Mouse (Mus musculus) forebrain, embryonic 11.5 days (tissue): ENCODE measurements at regions not wholly inside any gene's neighbourhood (a gene's known extent, or its start where the extent isn't known, plus 50 kb on each side); places are given as distances from the start of the nearest gene placed in this dataset.

ENCODE experiments used
- ATAC-seq: fragments of 200-750 bp; cut with Nextera tagmentation; replicated peaks from 2 replicates; pipeline ENCODE4 v1.8.0; 2017; ENCODE audit warnings: moderate TSS enrichment; ENCODE audit not compliant: low FRiP score
- DNase-seq: peaks from one replicate; pipeline ENCODE4 v3.0.0-alpha.2; 2017; ENCODE audit warnings: low spot score
- H3K27ac ChIP-seq: fragments of 300-500 bp; sonication (generic); 2 replicates; pipeline ENCODE4 v1.5.1; 2014; ENCODE audit warnings: low read depth, low read length
- H3K27me3 ChIP-seq: fragments of 300-500 bp; sonication (generic); 2 replicates; pipeline ENCODE4 v1.6.1; 2014; ENCODE audit warnings: mild to moderate bottlenecking, low read length, mixed read lengths; ENCODE audit not compliant: control insufficient read depth, insufficient read depth
- H3K36me3 ChIP-seq: fragments of 300-500 bp; sonication (generic); 2 replicates; pipeline ENCODE4 v1.6.1; 2014; ENCODE audit warnings: mild to moderate bottlenecking, low read length, moderate library complexity, mixed read lengths; ENCODE audit not compliant: control insufficient read depth, insufficient read depth
- H3K4me1 ChIP-seq: fragments of 300-500 bp; sonication (generic); replicated peaks from 2 replicates; pipeline ENCODE4 v1.6.1; 2014; ENCODE audit warnings: low read length, mixed read lengths; ENCODE audit not compliant: control insufficient read depth, insufficient read depth
- H3K4me2 ChIP-seq: fragments of 300-500 bp; sonication (generic); 2 replicates; pipeline ENCODE4 v1.6.1; 2014; ENCODE audit warnings: low read depth, mild to moderate bottlenecking, low read length, moderate library complexity, mixed read lengths; ENCODE audit not compliant: severe bottlenecking
- H3K4me3 ChIP-seq: fragments of 300-500 bp; sonication (generic); 2 replicates; pipeline ENCODE4 v1.5.1; 2014; ENCODE audit warnings: low read depth, low read length
- H3K9ac ChIP-seq: fragments of 300-500 bp; sonication (generic); 2 replicates; pipeline ENCODE4 v1.6.1; 2014; ENCODE audit warnings: low read length
- H3K9me3 ChIP-seq: fragments of 300-500 bp; sonication (generic); 2 replicates; pipeline ENCODE4 v1.6.1; 2016; ENCODE audit warnings: low read length, mixed read lengths; ENCODE audit not compliant: control insufficient read depth
- WGBS: fragments of 180-500 bp; shearing (Covaris S2); extraction: QIAGEN DNeasy Blood & Tissue Kit; methylation state at CpG from one replicate; pipeline ENCODE4 v1.1.7; 2014; 5-methylcytosine and 5-hydroxymethylcytosine counted together

GRCm38 (mm10) chr1:91714266-91714665 is 87.0 kb upstream of the Twist2 start:
- H3K9ac ChIP-seq: no peak overlapping the region
- H3K4me1 ChIP-seq: no peaks in the 10 kb centered on the region
- no peak overlapping the region for H3K27ac ChIP-seq
- no peaks in the 10 kb centered on the region for H3K27me3 ChIP-seq
- H3K4me2 ChIP-seq: no peak overlapping the region
- no peak for DNase-seq
- no peak overlapping the region for H3K4me3 ChIP-seq
- no peak for ATAC-seq
- no peaks in the 10 kb centered on the region for H3K36me3 ChIP-seq
- WGBS: 85% methylated on average over 6 of the region's 6 CpGs
- H3K9me3 ChIP-seq: no peaks in the 10 kb centered on the region

GRCm38 (mm10) chr1:91715341-91715740 is 85.9 kb upstream of the Twist2 start:
- H3K4me1 ChIP-seq: no peaks in the 10 kb centered on the region

GRCm38 (mm10) chr1:91715791-91716190 is 85.5 kb upstream of the Twist2 start:
- Histone ChIP-seq H3K9ac (no peak overlapping the region), H3K9me3 (no peaks in the 10 kb centered on the region)
- WGBS: 83% methylated on average over 2 of the region's 2 CpGs

More at GRCm38 (mm10) chr1:91715341-91715740, 85.9 kb upstream of the Twist2 start:
- no peaks in the 10 kb centered on the region for H3K9me3 ChIP-seq
- H3K36me3 ChIP-seq: no peaks in the 10 kb centered on the region
- no peaks in the 10 kb centered on the region for H3K27me3 ChIP-seq
- no peak overlapping the region for H3K4me3 ChIP-seq
- H3K9ac ChIP-seq: no peak overlapping the region
- H3K4me2 ChIP-seq: no peak overlapping the region
- 83% methylated on average over 7 of the region's 7 CpGs for WGBS
- no peak overlapping the region for H3K27ac ChIP-seq
- DNase-seq: no peak
- no peak for ATAC-seq

GRCm38 (mm10) chr1:91716836-91717235 is 84.4 kb upstream of the Twist2 start:
- H3K9me3 ChIP-seq: no peaks in the 10 kb centered on the region
- H3K4me2 ChIP-seq: no peak overlapping the region
- no peak overlapping the region for H3K9ac ChIP-seq
- no peaks in the 10 kb centered on the region for H3K27me3 ChIP-seq
- WGBS: 93% methylated on average over 2 of the region's 2 CpGs
- ATAC-seq (no peak), DNase-seq (peak; percentile 32)
- no peaks in the 10 kb centered on the region for H3K36me3 ChIP-seq
- no peak overlapping the region for H3K4me3 ChIP-seq
- H3K27ac ChIP-seq: no peak overlapping the region
- no peaks in the 10 kb centered on the region for H3K4me1 ChIP-seq

More at GRCm38 (mm10) chr1:91715791-91716190, 85.5 kb upstream of the Twist2 start:
- ATAC-seq: no peak
- H3K36me3 ChIP-seq: no peaks in the 10 kb centered on the region
- no peak overlapping the region for H3K4me2 ChIP-seq
- H3K27me3 ChIP-seq: no peaks in the 10 kb centered on the region
- H3K4me1 ChIP-seq: no peaks in the 10 kb centered on the region
- no peak overlapping the region for H3K27ac ChIP-seq
- peak; percentile 35 for DNase-seq
- H3K4me3 ChIP-seq: no peak overlapping the region

- Histone ChIP-seq H3K36me3 (no peaks in the 10 kb centered on the region), H3K4me1 (no peaks in the 10 kb centered on the region), H3K9me3 (no peaks in the 10 kb centered on the region), H3K4me3 (no peak overlapping the region), H3K4me2 (no peak overlapping the region), H3K9ac (no peak overlapping the region), H3K27ac (no peak overlapping the region), H3K27me3 (no peaks in the 10 kb centered on the region)
- no peak for ATAC-seq
- WGBS: 78% methylated on average over 8 of the region's 8 CpGs
- peak; percentile 44 for DNase-seq
These were observed 83.3 kb upstream of the Twist2 start for GRCm38 (mm10) chr1:91717961-91718360.

- Histone ChIP-seq H3K4me1 (0 out of 2 replicates have a peak, but pooled peaks cover 4% of the 10 kb centered on the region), H3K4me2 (no peak overlapping the region), H3K27me3 (no peaks in the 10 kb centered on the region), H3K36me3 (no peaks in the 10 kb centered on the region), H3K4me3 (no peak overlapping the region), H3K27ac (no peak overlapping the region), H3K9me3 (no peaks in the 10 kb centered on the region), H3K9ac (no peak overlapping the region)
- 74% methylated on average over 11 of the region's 11 CpGs for WGBS
- DNase-seq (no peak), ATAC-seq (no peak)
These were observed 72.0 kb upstream of the Twist2 start for GRCm38 (mm10) chr1:91729246-91729645.

- Histone ChIP-seq H3K36me3 (no peaks in the 10 kb centered on the region), H3K27me3 (no peaks in the 10 kb centered on the region), H3K9ac (no peak overlapping the region), H3K4me1 (0 out of 2 replicates have a peak, but pooled peaks cover 4% of the 10 kb centered on the region), H3K9me3 (no peaks in the 10 kb centered on the region), H3K4me3 (no peak overlapping the region), H3K4me2 (no peak overlapping the region), H3K27ac (no peak overlapping the region)
- ATAC-seq (no peak), DNase-seq (no peak)
- 80% methylated on average over 2 of the region's 2 CpGs for WGBS
These were observed 71.0 kb upstream of the Twist2 start for GRCm38 (mm10) chr1:91730281-91730680.

GRCm38 (mm10) chr1:91731703-91732102 is 69.6 kb upstream of the Twist2 start:
- whole genome bisulfite sequencing: 88% methylated on average over 13 of the region's 13 CpGs

GRCm38 (mm10) chr1:91732461-91732861 is 68.8 kb upstream of the Twist2 start:
- H3K27me3 ChIP-seq: no peaks in the 10 kb centered on the region
- no peaks in the 10 kb centered on the region for H3K36me3 ChIP-seq
- 0 out of 2 replicates have a peak, but pooled peaks cover 4% of the 10 kb centered on the region for H3K4me1 ChIP-seq
- WGBS: 61% methylated on average over 12 of the region's 12 CpGs
- DNase-seq: peak; percentile 47
- no peaks in the 10 kb centered on the region for H3K9me3 ChIP-seq
- H3K4me2 ChIP-seq: no peak overlapping the region
- no peak for ATAC-seq
- no peak overlapping the region for H3K9ac ChIP-seq
- no peak overlapping the region for H3K27ac ChIP-seq
- H3K4me3 ChIP-seq: no peak overlapping the region

More at GRCm38 (mm10) chr1:91731703-91732102, 69.6 kb upstream of the Twist2 start:
- Histone ChIP-seq H3K9ac (no peak overlapping the region), H3K9me3 (no peaks in the 10 kb centered on the region), H3K4me2 (no peak overlapping the region), H3K4me3 (no peak overlapping the region), H3K4me1 (0 out of 2 replicates have a peak, but pooled peaks cover 4% of the 10 kb centered on the region), H3K27me3 (no peaks in the 10 kb centered on the region), H3K27ac (no peak overlapping the region), H3K36me3 (no peaks in the 10 kb centered on the region)
- peak; percentile 31 for DNase-seq
- no peak for ATAC-seq
